11 mouse cellular contexts compared by ENCODE assay signal in genomic region chr2:12049972-12050371, GRCm38 (mm10).
DNase-seq lines count a peak whose midpoint lies in the region; ATAC-seq and TF ChIP-seq lines count a peak whose summit lies in the region.
"Had no signal": no experiment of that assay in that cellular context is flagged by ENCODE, and none has a peak within 500 bp of the region (broad histone marks: within the 10 kb centered on the region; RNA-seq: fewer than 3 reads in every experiment).

No protein-coding gene starts in this region.

- dilution Hi-C loops in CH12.LX (cut with MboI; ENCODE audit: extremely low pct_ligation_motif_present, extremely low pct_unique_long_range_greater_than_20kb, low sequenced_read_pairs), result no loop called here

- no peak overlapping the region for H3K27ac ChIP-seq in kidney, embryonic 14.5 days (ENCODE audit: low read depth, low read length)
- H3K27ac ChIP-seq in CH12.LX (ENCODE audit: insufficient read depth, low read depth), result no peak overlapping the region
- H3K27ac ChIP-seq: embryonic facial prominence, embryonic 12.5 days had no signal

- peak; percentile 53 for TF ChIP-seq RAD21 in CH12.LX (IDR thresholded peaks at IDR 0.05; ENCODE audit: low read depth, low read length)

- TF ChIP-seq POLR2A in CH12.LX (IDR thresholded peaks at IDR 0.05; ENCODE audit: low read depth, low read length), result no peak

- no peak for TF ChIP-seq EP300 in CH12.LX (IDR thresholded peaks at IDR 0.05; ENCODE audit: low read length)

- H3K4me3 ChIP-seq in kidney, embryonic 14.5 days (ENCODE audit: low read length), result no peak overlapping the region
- no peak overlapping the region for H3K4me3 ChIP-seq in CH12.LX (replicated peaks in 1 of 3; ENCODE audit: low read depth in 2 of 3, low read length in 2 of 3, poor library complexity in 1 of 3)
- H3K4me3 ChIP-seq: embryonic facial prominence, embryonic 12.5 days had no signal

- no peaks in the 10 kb centered on the region for H3K9me3 ChIP-seq in kidney, embryonic 14.5 days (ENCODE audit: control insufficient read depth, low read length)
- no peaks in the 10 kb centered on the region for H3K9me3 ChIP-seq in CH12.LX (replicated peaks; ENCODE audit: low read length)
- H3K9me3 ChIP-seq: embryonic facial prominence, embryonic 12.5 days had no signal

- peak in 1 of 2 experiments; percentile 66; a peak in 2 of 4 replicates for TF ChIP-seq CTCF in CH12.LX (conservative IDR thresholded peaks at IDR 0.05 in 1 of 2, IDR thresholded peaks at IDR 0.05 in 1 of 2; ENCODE audit: low read depth in 2 of 2, low read length in 2 of 2)

- DNase-seq in adrenal gland, postnatal 10 days, result peak; percentile 20
- no peak for DNase-seq in adrenal gland, adult 2 months
- peak; percentile 55 for DNase-seq in kidney, postnatal 10 days
- peak; percentile 34 for DNase-seq in CH12.LX (ENCODE audit: extremely low read depth)
- peak; percentile 12 for DNase-seq in layer of hippocampus, adult 9-10 months (ENCODE audit: low spot score)
- no peak for DNase-seq in urinary bladder, postnatal 36 days (ENCODE audit: low spot score in 2 of 2)
- no peak for DNase-seq in thymus, postnatal 0 days (ENCODE audit: low spot score)
- DNase-seq: B cell, adult 2 months had no signal

- no peak for ATAC-seq in kidney, embryonic 14.5 days (ENCODE audit: low FRiP score, low TSS enrichment)

- no peaks in the 10 kb centered on the region for H3K36me3 ChIP-seq in kidney, embryonic 14.5 days (ENCODE audit: control insufficient read depth, insufficient read depth, low read length)
- no peaks in the 10 kb centered on the region for H3K36me3 ChIP-seq in CH12.LX (replicated peaks in 1 of 2; ENCODE audit: control insufficient read depth in 1 of 2, insufficient read depth in 1 of 2, low read length in 1 of 2)
- H3K36me3 ChIP-seq: embryonic facial prominence, embryonic 12.5 days had no signal

- no peak overlapping the region for H3K4me2 ChIP-seq in kidney, embryonic 14.5 days (replicated peaks; ENCODE audit: low read depth, low read length)
- H3K4me2 ChIP-seq in CH12.LX (ENCODE audit: insufficient read depth, low read depth, poor library complexity, severe bottlenecking), result no peak overlapping the region
- H3K4me2 ChIP-seq: embryonic facial prominence, embryonic 12.5 days; heart, embryonic 11.5 days had no signal

- H3K9ac ChIP-seq in kidney, embryonic 14.5 days (ENCODE audit: low read depth, low read length), result no peak overlapping the region
- no peak overlapping the region for H3K9ac ChIP-seq in CH12.LX (ENCODE audit: insufficient read depth, low read depth)
- H3K9ac ChIP-seq: embryonic facial prominence, embryonic 12.5 days had no signal

- H3K27me3 ChIP-seq in kidney, embryonic 14.5 days (ENCODE audit: control insufficient read depth, insufficient read depth, low read length), result no peaks in the 10 kb centered on the region
- H3K27me3 ChIP-seq in CH12.LX (replicated peaks), result no peaks in the 10 kb centered on the region
- H3K27me3 ChIP-seq: embryonic facial prominence, embryonic 12.5 days had no signal

- in situ Hi-C loops in CH12.LX (cut with MboI; ENCODE audit: low pct_ligation_motif_present, low pct_unique_long_range_greater_than_20kb, low sequenced_read_pairs), result no loop called here

- no peaks in the 10 kb centered on the region for H3K79me2 ChIP-seq in CH12.LX (replicated peaks; ENCODE audit: control insufficient read depth, extremely low read depth, insufficient read depth, poor library complexity, severe bottlenecking)

- 0 out of 2 replicates have a peak, but pooled peaks cover 6% of the 10 kb centered on the region for H3K4me1 ChIP-seq in kidney, embryonic 14.5 days (ENCODE audit: control insufficient read depth, insufficient read depth, low read length)
- peaks cover 0 to 7% of the 10 kb centered on the region in 2 experiments; a peak in 2 of 4 replicates for H3K4me1 ChIP-seq in CH12.LX (ENCODE audit: control insufficient read depth in 1 of 2, insufficient read depth in 2 of 2)

TF ChIP-seq in CH12.LX, 34 proteins besides CTCF, POLR2A, EP300 and RAD21:
- TF ChIP-seq USF1 (IDR thresholded peaks at IDR 0.05; ENCODE audit: low read depth, low read length) (no peak), CHD1 (IDR thresholded peaks at IDR 0.05; ENCODE audit: low read depth, low read length) (no peak), ZMIZ1 (IDR thresholded peaks at IDR 0.05; ENCODE audit: low read depth, low read length) (no peak), NRF1 (IDR thresholded peaks at IDR 0.05; ENCODE audit: low read depth, low read length) (no peak), GABPA (IDR thresholded peaks at IDR 0.05; ENCODE audit: insufficient replicate concordance, low read depth, low read length) (no peak), ZC3H11A (IDR thresholded peaks at IDR 0.05; ENCODE audit: low read depth, low read length) (no peak), MEF2A (IDR thresholded peaks at IDR 0.05; ENCODE audit: borderline replicate concordance, low read depth, low read length) (no peak), ZNF384 (IDR thresholded peaks at IDR 0.05; ENCODE audit: low read depth, low read length) (peak; percentile 81), KAT2A (IDR thresholded peaks at IDR 0.05; ENCODE audit: insufficient replicate concordance, low read length) (no peak), CHD2 (IDR thresholded peaks at IDR 0.05; ENCODE audit: low read length) (no peak), MYC (IDR thresholded peaks at IDR 0.05; ENCODE audit: low read depth, low read length) (no peak), TCF12 (IDR thresholded peaks at IDR 0.05; ENCODE audit: low read depth, low read length) (no peak), RCOR1 (conservative IDR thresholded peaks at IDR 0.05; ENCODE audit: low read depth, low read length) (no peak), SMC3 (IDR thresholded peaks at IDR 0.05; ENCODE audit: low read depth, low read length) (peak; percentile 61), MAFK (IDR thresholded peaks at IDR 0.05; ENCODE audit: insufficient replicate concordance, low read length) (no peak), BHLHE40 (IDR thresholded peaks at IDR 0.05; ENCODE audit: low read depth, low read length) (no peak), PAX5 (IDR thresholded peaks at IDR 0.05; ENCODE audit: low read length) (no peak)

Comparison
In these comparisons a context has a peak if more than half of its experiments do, and no peak if none do; other contexts are left out.
1. DNase-seq: peak in adrenal gland, postnatal 10 days (single experiment), kidney, postnatal 10 days (single experiment), CH12.LX (single experiment) and layer of hippocampus, adult 9-10 months (single experiment); none in adrenal gland, adult 2 months (single experiment), urinary bladder, postnatal 36 days (0 of 2) and thymus, postnatal 0 days (single experiment).